Mouse (Mus musculus) midbrain, embryonic 14.5 days (tissue): Measurements from ENCODE around the gene Tmprss6. TPM values are rescaled to one million over a fixed set of nuclear protein-coding genes. Genes with fewer than 3 reads are reported as not detected.

Source experiments
- ATAC-seq: fragments of 200-750 bp; cut with Nextera tagmentation; 2 replicates; pipeline ENCODE4 v1.8.0; 2017; ENCODE audit warnings: moderate number of reproducible peaks, moderate library complexity; ENCODE audit not compliant: low FRiP score, low TSS enrichment
- DNase-seq: peaks from one replicate; pipeline ENCODE4 v3.0.0-alpha.2; 2015
- H3K27ac ChIP-seq: fragments of 300-500 bp; sonication (generic); replicated peaks from 2 replicates; pipeline ENCODE4 v1.5.1; 2014; ENCODE audit warnings: mild to moderate bottlenecking, low read depth, low read length, moderate library complexity
- H3K27me3 ChIP-seq: fragments of 300-500 bp; sonication (generic); 2 replicates; pipeline ENCODE4 v1.6.1; 2014; ENCODE audit warnings: low read length, control low read depth, mixed read lengths; ENCODE audit not compliant: control insufficient read depth, insufficient read depth
- H3K36me3 ChIP-seq: fragments of 300-500 bp; sonication (generic); 2 replicates; pipeline ENCODE4 v1.6.1; 2014; ENCODE audit warnings: low read length, control low read depth; ENCODE audit not compliant: control insufficient read depth, insufficient read depth
- H3K4me1 ChIP-seq: fragments of 300-500 bp; sonication (generic); 2 replicates; pipeline ENCODE4 v1.6.1; 2014; ENCODE audit warnings: mild to moderate bottlenecking, antibody characterized with exemption, low read length, control low read depth; ENCODE audit not compliant: control insufficient read depth, insufficient read depth
- H3K4me2 ChIP-seq: fragments of 300-500 bp; sonication (generic); 2 replicates; pipeline ENCODE4 v1.6.1; 2014; ENCODE audit warnings: mild to moderate bottlenecking, low read length, moderate library complexity
- H3K4me3 ChIP-seq: fragments of 300-500 bp; sonication (generic); replicated peaks from 2 replicates; pipeline ENCODE4 v1.5.1; 2014; ENCODE audit warnings: low read depth, low read length
- H3K9ac ChIP-seq: fragments of 300-500 bp; sonication (generic); replicated peaks from 2 replicates; pipeline ENCODE4 v1.6.1; 2014; ENCODE audit warnings: mild to moderate bottlenecking, low read length, moderate library complexity
- H3K9me3 ChIP-seq: fragments of 300-500 bp; sonication (generic); 2 replicates; pipeline ENCODE4 v1.6.1; 2016; ENCODE audit warnings: low read length, control low read depth, mixed read lengths; ENCODE audit not compliant: control insufficient read depth
- WGBS: fragments of 180-500 bp; shearing (Covaris S2); extraction: QIAGEN DNeasy Blood & Tissue Kit; methylation state at CpG from one replicate; pipeline ENCODE4 v1.1.7; 2014; 5-methylcytosine and 5-hydroxymethylcytosine counted together
- polyA plus RNA-seq: library from polyadenylated mRNA; unstranded; fragments of >200 nt; fragmentation: Nextera tagmentation; extraction: Ambion mirVana; gene quantifications from 2 replicates; pipeline ENCODE4 v1.2.1, GENCODE M21; 2014

Gene Tmprss6
- polyA plus RNA-seq, 1 experiment from 2014 or later, result 0.43 TPM

DNA sequence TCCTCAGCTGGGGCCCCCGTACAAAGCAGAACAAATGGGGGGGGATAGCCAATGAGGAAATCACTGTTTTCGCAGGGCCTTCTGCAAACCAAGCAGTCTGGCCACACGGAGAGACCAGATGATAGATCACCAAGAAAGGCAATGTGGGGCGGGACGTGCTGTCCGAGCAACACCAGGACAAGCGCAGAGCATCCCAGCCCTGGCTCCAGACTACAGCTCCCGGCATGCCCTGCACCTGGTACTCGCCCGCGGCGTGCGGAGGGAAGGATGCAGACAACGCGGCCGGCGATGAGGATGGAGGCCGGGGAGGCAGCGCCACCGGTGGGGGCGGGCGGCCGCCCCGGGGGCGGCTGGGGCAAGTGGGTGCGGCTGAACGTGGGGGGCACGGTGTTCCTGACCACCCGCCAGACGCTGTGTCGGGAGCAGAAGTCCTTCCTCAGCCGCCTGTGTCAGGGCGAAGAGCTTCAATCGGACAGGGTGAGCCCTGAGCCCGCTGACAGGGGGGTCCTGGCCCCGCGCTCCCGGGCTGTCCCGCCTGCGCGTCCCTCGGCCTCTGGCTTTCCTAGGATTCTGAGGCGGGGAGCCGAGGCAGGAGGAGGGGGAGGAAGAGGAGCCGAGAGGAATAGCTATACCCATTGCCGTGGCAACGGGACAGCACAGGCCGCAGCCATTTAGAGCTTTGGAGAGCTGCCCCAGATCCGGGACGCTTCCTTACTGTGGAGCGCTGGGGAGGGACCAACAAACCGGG, 39.9 kb downstream of the Tmprss6 start, which contains the start of gene Kctd17:
Gene Kctd17, plus strand, starts transcription at position 174 of the 748 bp plus-strand sequence.
- ATAC-seq (peak; percentile 81), DNase-seq (peak; percentile 90)
- Histone ChIP-seq H3K27ac (peak within 1 kb of the TSS; percentile 76), H3K4me1 (peaks cover 14% of the 10 kb centered on the region), H3K4me2 (peak within 1 kb of the TSS; percentile 89), H3K4me3 (peak within 1 kb of the TSS; percentile 84), H3K36me3 (peaks cover 31% of the 10 kb centered on the region), H3K27me3 (no peaks in the 10 kb centered on the region), H3K9ac (peak within 1 kb of the TSS; percentile 92), H3K9me3 (no peaks in the 10 kb centered on the region)
- 2% methylated on average over 52 of the region's 52 CpGs for WGBS

DNA sequence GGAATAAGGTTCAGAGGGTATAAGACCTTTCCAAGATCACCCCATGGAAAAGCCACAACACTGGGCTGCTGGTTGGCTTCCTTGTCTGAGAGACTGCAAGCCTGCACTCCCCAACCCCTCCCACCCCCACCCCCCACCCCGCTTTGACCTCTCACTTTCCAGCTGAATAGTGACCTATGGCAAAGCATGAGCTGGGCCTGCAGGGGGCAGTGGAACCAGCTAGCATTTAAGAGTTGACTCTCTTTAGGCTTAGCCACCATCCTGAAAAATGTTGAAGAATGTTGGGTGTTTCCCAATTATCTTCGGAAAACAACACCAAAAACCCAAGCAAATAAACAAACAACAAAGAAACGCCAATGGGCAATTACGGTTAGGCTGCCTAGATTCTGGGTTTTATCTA, 43.2 kb downstream of the Tmprss6 start:
- H3K9me3 ChIP-seq, result no peaks in the 10 kb centered on the region
- H3K4me1 ChIP-seq, result peaks cover 10% of the 10 kb centered on the region
- H3K9ac ChIP-seq, result no peak overlapping the region
- no peaks in the 10 kb centered on the region for H3K27me3 ChIP-seq
- H3K4me2 ChIP-seq, result no peak overlapping the region
- DNase-seq (no peak), ATAC-seq (no peak)
- peaks cover 1% of the 10 kb centered on the region; the same call in 1 of the 2 replicates for H3K36me3 ChIP-seq
- 66% methylated on average over 4 of the region's 4 CpGs for WGBS
- H3K27ac ChIP-seq, result no peak overlapping the region
- H3K4me3 ChIP-seq, result no peak overlapping the region

DNA sequence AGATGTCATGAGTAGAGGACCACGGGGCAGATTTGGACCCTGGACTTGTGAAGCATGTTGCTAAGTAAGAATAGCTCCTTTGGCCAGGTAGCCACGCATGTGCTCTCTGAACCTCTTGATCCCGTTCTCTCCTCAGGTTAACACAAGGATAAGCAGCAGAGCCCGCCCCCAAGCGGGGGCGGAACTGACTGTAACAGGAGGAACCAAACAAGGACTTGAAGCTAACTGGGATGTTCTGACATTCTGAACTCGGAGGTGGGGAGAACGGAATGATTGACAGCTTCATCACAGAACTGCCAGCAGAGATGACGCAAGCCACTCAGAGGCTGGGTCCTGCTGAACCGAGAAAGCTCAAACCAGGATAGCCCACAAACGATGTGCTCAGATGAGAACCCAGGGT, 43.9 kb downstream of the Tmprss6 start:
- 21% methylated on average over 11 of the region's 11 CpGs for WGBS

DNA sequence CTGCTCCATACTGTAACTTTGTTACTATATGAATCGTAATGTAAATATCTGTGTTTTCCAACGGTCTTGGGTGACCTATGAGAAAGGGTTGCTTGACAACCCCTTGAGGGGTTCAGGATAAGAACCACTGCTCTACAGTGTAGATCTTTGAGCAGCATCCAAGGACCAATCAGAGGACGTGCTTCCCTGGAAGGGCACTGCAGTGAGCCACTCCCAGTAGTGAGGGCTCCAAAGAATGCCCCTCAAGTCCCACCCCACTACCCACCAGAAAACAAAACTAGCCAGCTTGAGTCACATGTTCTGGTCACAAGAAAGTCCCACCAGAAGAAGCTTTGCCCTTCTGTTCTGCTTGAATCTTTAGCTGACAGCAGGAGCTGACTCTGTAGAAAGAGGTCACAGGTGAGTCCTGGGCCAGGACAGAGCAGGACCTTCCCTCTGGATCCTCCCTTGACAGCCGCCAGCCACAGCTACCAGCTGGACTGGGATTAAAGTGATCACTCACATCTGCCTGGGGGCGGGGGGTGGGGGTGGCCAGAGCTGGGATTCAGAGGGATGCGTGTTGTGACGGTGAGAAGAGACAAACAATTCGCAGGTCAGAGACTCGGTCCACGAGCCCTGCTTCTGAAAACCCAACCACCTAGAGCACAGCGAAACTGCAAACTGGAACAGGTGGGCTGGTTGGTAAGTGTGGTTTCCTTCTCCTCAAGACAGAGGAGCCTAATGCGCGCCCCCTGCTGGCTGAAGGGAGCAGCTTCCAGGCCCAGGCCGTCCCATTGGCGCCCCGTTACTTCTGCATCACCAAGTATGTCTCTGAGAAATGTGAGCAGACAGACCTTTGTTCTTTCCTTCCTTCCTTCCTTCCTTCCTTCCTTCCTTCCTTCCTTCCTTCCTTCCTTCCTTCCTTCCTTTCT, 46.1 kb downstream of the Tmprss6 start:
- H3K27me3 ChIP-seq, result no peaks in the 10 kb centered on the region
- no peak overlapping the region for H3K27ac ChIP-seq
- WGBS, result 17% methylated on average over 16 of the region's 16 CpGs
- no peaks in the 10 kb centered on the region for H3K4me1 ChIP-seq
- no peaks in the 10 kb centered on the region for H3K36me3 ChIP-seq
- 0 out of 2 replicates have a peak, but pooled peaks have one; percentile 20 for ATAC-seq
- DNase-seq, result peak; percentile 95
- no peaks in the 10 kb centered on the region for H3K9me3 ChIP-seq
- H3K9ac ChIP-seq, result no peak overlapping the region
- H3K4me2 ChIP-seq, result no peak overlapping the region
- no peak overlapping the region for H3K4me3 ChIP-seq

More for the DNA sequence above, 43.9 kb downstream of the Tmprss6 start:
- Histone ChIP-seq H3K27me3 (no peaks in the 10 kb centered on the region), H3K27ac (no peak overlapping the region), H3K9ac (no peak overlapping the region), H3K4me3 (no peak overlapping the region), H3K9me3 (no peaks in the 10 kb centered on the region), H3K36me3 (no peaks in the 10 kb centered on the region), H3K4me1 (peaks cover 5% of the 10 kb centered on the region), H3K4me2 (no peak overlapping the region)
- DNase-seq (no peak), ATAC-seq (no peak)

DNA sequence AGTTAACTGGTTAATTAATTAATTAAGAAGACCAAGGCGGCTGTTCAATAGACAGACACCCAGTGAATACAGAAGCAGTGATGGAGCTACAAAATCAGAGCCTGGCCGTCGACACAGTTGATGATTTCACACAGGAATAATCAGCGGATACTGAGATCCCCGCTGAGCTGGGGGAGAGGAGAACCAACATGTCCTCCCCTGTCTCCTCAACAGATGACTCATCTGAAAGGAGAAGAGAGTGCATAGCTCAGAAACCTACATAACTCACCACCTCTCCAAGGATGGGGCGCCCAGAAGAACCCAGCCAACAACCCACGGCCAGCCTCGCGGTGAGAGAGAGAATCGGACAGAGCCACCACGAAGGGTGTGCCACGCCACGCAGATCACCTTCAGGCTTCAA, 48.0 kb downstream of the Tmprss6 start:
- Histone ChIP-seq H3K9ac (no peak overlapping the region), H3K4me2 (no peak overlapping the region), H3K27me3 (no peaks in the 10 kb centered on the region), H3K4me3 (no peak overlapping the region), H3K4me1 (no peaks in the 10 kb centered on the region), H3K9me3 (no peaks in the 10 kb centered on the region), H3K27ac (no peak overlapping the region), H3K36me3 (no peaks in the 10 kb centered on the region)
- DNase-seq (no peak), ATAC-seq (no peak)
- WGBS, result 89% methylated on average over 13 of the region's 13 CpGs

DNA sequence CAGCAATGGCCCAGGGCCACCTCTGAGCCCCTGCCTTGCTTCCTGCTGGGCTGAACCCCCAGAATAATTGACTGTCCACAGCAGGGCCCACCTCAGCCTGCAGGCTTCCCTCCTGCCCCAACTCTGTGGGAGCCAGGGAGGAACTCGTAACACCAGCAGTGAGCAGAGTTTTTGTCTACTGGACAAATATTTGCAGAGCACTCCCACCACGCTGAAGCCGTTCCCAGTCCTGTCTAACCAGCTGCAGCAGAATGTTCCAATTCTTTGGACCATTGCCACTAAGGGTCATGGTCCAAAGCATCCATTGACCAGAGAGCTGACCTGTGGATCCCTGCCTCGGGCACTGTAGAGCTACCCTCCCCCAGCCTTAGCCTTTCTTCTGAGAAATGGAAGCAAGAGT, 51.5 kb downstream of the Tmprss6 start:
- Histone ChIP-seq H3K4me1 (no peaks in the 10 kb centered on the region), H3K36me3 (no peaks in the 10 kb centered on the region), H3K4me3 (no peak overlapping the region), H3K27ac (no peak overlapping the region), H3K27me3 (no peaks in the 10 kb centered on the region), H3K4me2 (no peak overlapping the region), H3K9ac (no peak overlapping the region), H3K9me3 (no peaks in the 10 kb centered on the region)
- 8% methylated on average over 4 of the region's 4 CpGs for WGBS
- ATAC-seq (no peak), DNase-seq (no peak)

DNA sequence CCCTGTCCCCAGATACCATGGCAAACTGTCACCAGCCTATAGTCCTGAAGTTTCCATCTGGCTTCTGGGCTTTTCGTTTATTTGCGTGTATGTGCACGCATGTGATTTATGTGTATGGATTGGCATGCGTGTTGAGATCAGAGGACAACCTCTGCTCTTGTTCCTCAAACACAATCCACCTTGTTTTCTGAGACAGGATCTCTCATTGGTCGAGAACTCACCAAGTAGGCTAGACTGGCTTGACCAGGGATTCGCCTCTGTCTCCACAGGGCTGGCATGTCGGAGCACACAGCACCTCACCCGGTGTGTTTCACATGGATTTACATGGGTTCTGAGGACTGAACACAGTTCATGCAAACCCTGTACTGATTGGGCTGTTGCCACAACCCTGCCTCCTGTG, 54.3 kb downstream of the Tmprss6 start:
- Histone ChIP-seq H3K27ac (no peak overlapping the region), H3K9ac (no peak overlapping the region), H3K4me3 (no peak overlapping the region), H3K4me1 (0 out of 2 replicates have a peak, but pooled peaks cover 6% of the 10 kb centered on the region), H3K9me3 (no peaks in the 10 kb centered on the region), H3K4me2 (no peak overlapping the region), H3K27me3 (peaks cover 20% of the 10 kb centered on the region), H3K36me3 (no peaks in the 10 kb centered on the region)
- DNase-seq (no peak), ATAC-seq (no peak)
- 91% methylated on average over 8 of the region's 8 CpGs for WGBS

DNA sequence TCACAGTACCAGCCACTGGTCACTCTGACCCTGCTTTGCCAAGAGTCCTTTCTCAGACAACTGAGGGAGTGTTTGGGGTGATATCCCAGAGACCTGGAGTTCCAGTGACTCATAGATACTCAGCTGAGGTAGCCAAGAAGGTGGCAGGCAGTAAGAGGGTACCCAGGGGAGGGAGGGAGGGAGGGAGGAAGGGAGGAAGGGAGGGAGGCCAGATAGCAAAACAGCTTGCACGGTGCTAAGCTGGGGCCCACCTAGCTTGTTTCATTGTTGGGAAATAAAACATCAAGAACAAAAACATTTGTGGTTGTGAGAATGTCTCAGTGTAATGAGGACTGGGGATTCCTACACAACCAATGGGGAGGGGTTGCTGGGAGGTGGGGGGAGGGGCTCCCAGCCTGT, 54.7 kb downstream of the Tmprss6 start:
- Histone ChIP-seq H3K36me3 (no peaks in the 10 kb centered on the region), H3K9ac (no peak overlapping the region), H3K4me1 (0 out of 2 replicates have a peak, but pooled peaks cover 6% of the 10 kb centered on the region), H3K9me3 (no peaks in the 10 kb centered on the region), H3K4me2 (no peak overlapping the region), H3K27ac (no peak overlapping the region), H3K27me3 (peaks cover 25% of the 10 kb centered on the region), H3K4me3 (no peak overlapping the region)
- WGBS, result 37% methylated on average over 1 of the region's 1 CpGs
- ATAC-seq (no peak), DNase-seq (no peak)
